Mouse (Mus musculus) hindbrain, embryonic 16.5 days (tissue): Measurements from ENCODE around the gene Olfr462. TPM values are rescaled to one million over a fixed set of nuclear protein-coding genes. Genes with fewer than 3 reads are reported as not detected.
"Not testable (repeated sequence)": the region's sequence is repeated elsewhere in the genome, so short reads cannot be mapped to it uniquely, and the experiment has no call there.

Source experiments
- ATAC-seq: fragments of 200-750 bp; cut with Nextera tagmentation; 2 replicates; pipeline ENCODE4 v1.8.0; 2017; ENCODE audit warnings: moderate TSS enrichment, moderate library complexity
- H3K27ac ChIP-seq: fragments of 300-500 bp; sonication (generic); 2 replicates; pipeline ENCODE4 v1.5.1; 2014; ENCODE audit warnings: low read depth, mild to moderate bottlenecking, control low read depth, low read length, moderate library complexity
- H3K27me3 ChIP-seq: fragments of 300-500 bp; sonication (generic); replicated peaks from 2 replicates; pipeline ENCODE4 v1.6.1; 2014; ENCODE audit warnings: low read length; ENCODE audit not compliant: control insufficient read depth, insufficient read depth
- H3K36me3 ChIP-seq: fragments of 300-500 bp; sonication (generic); 2 replicates; pipeline ENCODE4 v1.6.1; 2014; ENCODE audit warnings: mild to moderate bottlenecking, low read length, moderate library complexity, mixed read lengths; ENCODE audit not compliant: control insufficient read depth, insufficient read depth
- H3K4me1 ChIP-seq: fragments of 300-500 bp; sonication (generic); 2 replicates; pipeline ENCODE4 v1.6.1; 2014; ENCODE audit warnings: low read depth, low read length; ENCODE audit not compliant: control insufficient read depth, insufficient read depth
- H3K4me2 ChIP-seq: fragments of 300-500 bp; sonication (generic); 2 replicates; pipeline ENCODE4 v1.6.1; 2014; ENCODE audit warnings: mild to moderate bottlenecking, low read length, control low read depth, moderate library complexity
- H3K4me3 ChIP-seq: fragments of 300-500 bp; sonication (generic); 2 replicates; pipeline ENCODE4 v1.5.1; 2014; ENCODE audit warnings: mild to moderate bottlenecking, low read length, control low read depth, moderate library complexity
- H3K9ac ChIP-seq: fragments of 300-500 bp; sonication (generic); 2 replicates; pipeline ENCODE4 v1.6.1; 2014; ENCODE audit warnings: low read depth, mild to moderate bottlenecking, control low read depth, low read length, moderate library complexity
- H3K9me3 ChIP-seq: fragments of 300-500 bp; sonication (generic); 2 replicates; pipeline ENCODE4 v1.6.1; 2014; ENCODE audit warnings: mild to moderate bottlenecking, low read length, moderate library complexity; ENCODE audit not compliant: control insufficient read depth
- WGBS: fragments of 180-500 bp; shearing (Covaris S2); extraction: QIAGEN DNeasy Blood & Tissue Kit; methylation state at CpG from one replicate; pipeline ENCODE4 v1.1.7; 2014; 5-methylcytosine and 5-hydroxymethylcytosine counted together
- polyA plus RNA-seq: library from polyadenylated mRNA; unstranded; fragments of >200 nt; fragmentation: Nextera tagmentation; extraction: Ambion mirVana; gene quantifications from 2 replicates; pipeline ENCODE4 v1.2.1, GENCODE M21; 2015

Gene Olfr462
- polyA plus RNA-seq, 1 experiment from 2014 or later = not detected

GRCm38 (mm10) chr11:87884856-87885255 is 7.2 kb downstream of the Olfr462 start:
- Histone ChIP-seq H3K27ac (no peak overlapping the region), H3K4me2 (no peak overlapping the region), H3K4me1 (no peaks in the 10 kb centered on the region), H3K27me3 (no peaks in the 10 kb centered on the region), H3K36me3 (no peaks in the 10 kb centered on the region), H3K4me3 (no peak overlapping the region), H3K9me3 (no peaks in the 10 kb centered on the region), H3K9ac (no peak overlapping the region)
- 85% methylated on average over 5 of the region's 5 CpGs for WGBS
- no peak for ATAC-seq

GRCm38 (mm10) chr11:87883493-87883892 is 8.6 kb downstream of the Olfr462 start:
- no peak for ATAC-seq
- Histone ChIP-seq H3K9ac (no peak overlapping the region), H3K36me3 (no peaks in the 10 kb centered on the region), H3K4me2 (no peak overlapping the region), H3K27ac (no peak overlapping the region), H3K27me3 (no peaks in the 10 kb centered on the region), H3K4me1 (no peaks in the 10 kb centered on the region), H3K4me3 (no peak overlapping the region), H3K9me3 (no peaks in the 10 kb centered on the region)
- 36% methylated on average over 5 of the region's 5 CpGs for WGBS

GRCm38 (mm10) chr11:87881714-87882113 is 10.4 kb downstream of the Olfr462 start:
- Histone ChIP-seq H3K9me3 (no peaks in the 10 kb centered on the region), H3K9ac (no peak overlapping the region), H3K36me3 (no peaks in the 10 kb centered on the region), H3K4me1 (no peaks in the 10 kb centered on the region), H3K4me3 (no peak overlapping the region), H3K27ac (no peak overlapping the region), H3K27me3 (no peaks in the 10 kb centered on the region), H3K4me2 (no peak overlapping the region)
- ATAC-seq = no peak
- 84% methylated on average over 4 of the region's 4 CpGs for WGBS

GRCm38 (mm10) chr11:87879826-87880225 is 12.2 kb downstream of the Olfr462 start:
- no peaks in the 10 kb centered on the region for H3K9me3 ChIP-seq
- H3K36me3 ChIP-seq = no peaks in the 10 kb centered on the region
- no peak overlapping the region for H3K9ac ChIP-seq
- no peak overlapping the region for H3K4me2 ChIP-seq
- WGBS = 57% methylated on average over 9 of the region's 9 CpGs
- no peaks in the 10 kb centered on the region for H3K4me1 ChIP-seq
- no peak overlapping the region for H3K27ac ChIP-seq
- ATAC-seq = no peak
- H3K27me3 ChIP-seq = no peaks in the 10 kb centered on the region
- no peak overlapping the region for H3K4me3 ChIP-seq

GRCm38 (mm10) chr11:87875436-87875835 is 16.6 kb downstream of the Olfr462 start, which contains the start of gene Epx:
Gene Epx (minus strand): TSS chr11:87875536.
- 82% methylated on average over 6 of the region's 6 CpGs for WGBS
- Histone ChIP-seq H3K4me1 (no peaks in the 10 kb centered on the region), H3K4me2 (no peak within 1 kb of the TSS), H3K27ac (no peak within 1 kb of the TSS), H3K4me3 (no peak within 1 kb of the TSS), H3K36me3 (no peaks in the 10 kb centered on the region), H3K27me3 (no peaks in the 10 kb centered on the region), H3K9ac (no peak within 1 kb of the TSS), H3K9me3 (no peaks in the 10 kb centered on the region)
- ATAC-seq = no peak

- H3K36me3 ChIP-seq = no peaks in the 10 kb centered on the region
- H3K4me1 ChIP-seq = no peaks in the 10 kb centered on the region
- H3K27ac ChIP-seq = no peak overlapping the region
- WGBS = 43% methylated on average over 8 of the region's 8 CpGs
- no peaks in the 10 kb centered on the region for H3K9me3 ChIP-seq
- no peaks in the 10 kb centered on the region; the same call in 1 of the 2 replicates for H3K27me3 ChIP-seq
- H3K4me3 ChIP-seq = no peak overlapping the region
- ATAC-seq = no peak
- no peak overlapping the region for H3K4me2 ChIP-seq
- no peak overlapping the region for H3K9ac ChIP-seq
Observed at GRCm38 (mm10) chr11:87871766-87872165, 20.3 kb downstream of the Olfr462 start.

GRCm38 (mm10) chr11:87870096-87870495 is 22.0 kb downstream of the Olfr462 start:
- H3K9me3 ChIP-seq = no peaks in the 10 kb centered on the region
- H3K4me3 ChIP-seq = no peak overlapping the region
- H3K27me3 ChIP-seq = no peaks in the 10 kb centered on the region; the same call in 1 of the 2 replicates
- H3K4me2 ChIP-seq = no peak overlapping the region
- no peaks in the 10 kb centered on the region for H3K4me1 ChIP-seq
- 85% methylated on average over 2 of the region's 2 CpGs for WGBS
- H3K36me3 ChIP-seq = no peaks in the 10 kb centered on the region
- no peak overlapping the region for H3K9ac ChIP-seq
- no peak for ATAC-seq
- no peak overlapping the region for H3K27ac ChIP-seq

- not testable (repeated sequence) for H3K36me3 ChIP-seq, H3K9me3 ChIP-seq, H3K4me1 ChIP-seq, ATAC-seq, H3K27ac ChIP-seq, H3K4me2 ChIP-seq, H3K27me3 ChIP-seq, H3K4me3 ChIP-seq, H3K9ac ChIP-seq
- WGBS = 83% methylated on average over 1 of the region's 2 CpGs
Observed at GRCm38 (mm10) chr11:87866891-87867290, 25.2 kb downstream of the Olfr462 start.

GRCm38 (mm10) chr11:87862805-87863204 is 29.3 kb downstream of the Olfr462 start:
- Histone ChIP-seq H3K4me1 (no peaks in the 10 kb centered on the region), H3K9me3 (no peaks in the 10 kb centered on the region), H3K27ac (no peak overlapping the region), H3K4me2 (no peak overlapping the region), H3K36me3 (no peaks in the 10 kb centered on the region), H3K27me3 (no peaks in the 10 kb centered on the region), H3K4me3 (no peak overlapping the region), H3K9ac (no peak overlapping the region)
- no peak for ATAC-seq
- WGBS = 92% methylated on average over 13 of the region's 13 CpGs

GRCm38 (mm10) chr11:87860426-87860825 is 31.6 kb downstream of the Olfr462 start:
- 66% methylated on average over 9 of the region's 9 CpGs for WGBS
- ATAC-seq = no peak
- H3K27ac ChIP-seq = no peak overlapping the region

More at GRCm38 (mm10) chr11:87860426-87860825, 31.6 kb downstream of the Olfr462 start:
- no peaks in the 10 kb centered on the region for H3K4me1 ChIP-seq
- no peak overlapping the region for H3K9ac ChIP-seq
- no peaks in the 10 kb centered on the region for H3K36me3 ChIP-seq
- H3K9me3 ChIP-seq = no peaks in the 10 kb centered on the region
- H3K27me3 ChIP-seq = no peaks in the 10 kb centered on the region
- no peak overlapping the region for H3K4me3 ChIP-seq
- no peak overlapping the region for H3K4me2 ChIP-seq
